Mouse (Mus musculus): ENCODE measurements at regions not wholly inside any gene's neighbourhood (a gene's known extent, or its start where the extent isn't known, plus 50 kb on each side); places are given as distances from the start of the nearest gene placed in this dataset.

DNA sequence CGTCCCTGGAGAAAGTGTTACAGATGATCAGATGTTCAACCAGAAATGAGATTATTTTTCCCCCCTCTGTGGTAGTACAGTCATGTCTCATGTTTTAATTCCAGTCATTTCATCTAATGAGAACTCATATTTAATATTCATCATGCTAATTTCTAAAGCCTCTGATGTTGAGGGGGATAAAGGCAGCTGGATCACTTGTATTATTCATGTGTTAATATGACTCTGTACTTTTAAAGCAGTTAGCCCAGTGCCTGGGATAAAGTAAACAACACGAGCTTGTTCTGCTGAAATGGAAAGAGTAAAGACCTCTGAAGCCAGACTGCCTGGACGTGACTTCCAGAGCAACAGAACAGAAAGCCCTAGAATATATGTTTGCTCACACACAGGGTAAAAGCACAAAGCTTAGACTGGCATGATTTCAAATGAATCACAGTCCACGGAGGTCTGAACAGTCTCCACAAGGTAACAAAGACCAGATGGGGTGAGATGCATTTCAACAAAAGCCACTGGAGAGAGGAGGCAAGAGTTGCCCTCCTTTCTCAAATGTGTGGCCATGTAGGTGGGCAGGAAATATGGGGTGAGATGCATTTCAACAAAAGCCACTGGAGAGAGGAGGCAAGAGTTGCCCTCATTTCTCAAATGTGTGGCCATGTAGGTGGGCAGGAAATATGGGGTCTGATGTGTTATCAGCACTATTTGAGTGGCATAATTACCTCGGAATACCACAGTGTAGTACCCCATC is 498.1 kb downstream of the Adam3 start:
- no peak for TF ChIP-seq CTCF (IDR thresholded peaks at IDR 0.05; ENCODE audit: insufficient read depth, low read depth, low read length)
- no peak for TF ChIP-seq POLR2A (IDR thresholded peaks at IDR 0.05; ENCODE audit: insufficient read depth, low read depth, low read length)
